Mouse (Mus musculus): Measurements from ENCODE around the gene Prps1l3. TPM values are rescaled to one million over a fixed set of nuclear protein-coding genes. Genes with fewer than 3 reads are reported as not detected.

Gene Prps1l3
- polyA plus RNA-seq (2015; fragmentation: Nextera tagmentation; extraction: Ambion mirVana) = 68.2 TPM in 2 replicates

GRCm38 (mm10) chr12:57230192-57230706 lies at the start of gene Prps1l3, which contains the start of gene Mipol1:
TSS of gene Prps1l3 (plus strand) at chr12:57230412.
TSS of gene Mipol1 (plus strand) at chr12:57230427.
- H3K4me1 ChIP-seq (replicated peaks; ENCODE audit: control insufficient read depth, insufficient read depth, low read length) = 0 out of 2 replicates have a peak, but pooled peaks cover 2% of the 10 kb centered on the region
- no peaks in the 10 kb centered on the region for H3K27me3 ChIP-seq (ENCODE audit: control insufficient read depth, insufficient read depth, low read depth, low read length)
- peak within 1 kb of the TSS; percentile 71 for H3K4me2 ChIP-seq (ENCODE audit: low read depth, low read length)
- peak; percentile 99 for ATAC-seq (ENCODE audit: low read depth)
- WGBS = 0% methylated on average over 56 of the region's 58 CpGs
- no peaks in the 10 kb centered on the region for H3K9me3 ChIP-seq (ENCODE audit: control insufficient read depth, low read length)
- peak within 1 kb of the TSS; percentile 92 for H3K9ac ChIP-seq (ENCODE audit: low read length)
- H3K36me3 ChIP-seq (ENCODE audit: control insufficient read depth, insufficient read depth, low read length) = no peaks in the 10 kb centered on the region
- peak within 1 kb of the TSS; percentile 93 for H3K27ac ChIP-seq (ENCODE audit: low read length)
- peak within 1 kb of the TSS; percentile 86 for H3K4me3 ChIP-seq (ENCODE audit: low read length)

GRCm38 (mm10) chr12:57184401-57185147 lies 45.6 kb upstream of the Prps1l3 start:
- whole genome bisulfite sequencing = 53% methylated on average over 2 of the region's 2 CpGs
- no peaks in the 10 kb centered on the region for H3K36me3 ChIP-seq (ENCODE audit: control insufficient read depth, insufficient read depth, low read length)
- no peaks in the 10 kb centered on the region for H3K27me3 ChIP-seq (ENCODE audit: control insufficient read depth, insufficient read depth, low read depth, low read length)
- H3K9ac ChIP-seq (ENCODE audit: low read length) = no peak overlapping the region
- H3K4me1 ChIP-seq (replicated peaks; ENCODE audit: control insufficient read depth, insufficient read depth, low read length) = 0 out of 2 replicates have a peak, but pooled peaks cover 4% of the 10 kb centered on the region
- no peak overlapping the region for H3K4me3 ChIP-seq (ENCODE audit: low read length)
- H3K9me3 ChIP-seq (ENCODE audit: control insufficient read depth, low read length) = no peaks in the 10 kb centered on the region
- ATAC-seq (ENCODE audit: low read depth) = no peak
- H3K4me2 ChIP-seq (ENCODE audit: low read depth, low read length) = no peak overlapping the region
- H3K27ac ChIP-seq (ENCODE audit: low read length) = no peak overlapping the region

GRCm38 (mm10) chr12:57185475-57185874 lies 44.7 kb upstream of the Prps1l3 start:
- Histone ChIP-seq H3K27me3 (ENCODE audit: control insufficient read depth, insufficient read depth, low read depth, low read length) (no peaks in the 10 kb centered on the region), H3K4me1 (replicated peaks; ENCODE audit: control insufficient read depth, insufficient read depth, low read length) (no peaks in the 10 kb centered on the region), H3K36me3 (ENCODE audit: control insufficient read depth, insufficient read depth, low read length) (no peaks in the 10 kb centered on the region), H3K4me3 (ENCODE audit: low read length) (no peak overlapping the region), H3K27ac (ENCODE audit: low read length) (no peak overlapping the region), H3K9me3 (ENCODE audit: control insufficient read depth, low read length) (no peaks in the 10 kb centered on the region), H3K4me2 (ENCODE audit: low read depth, low read length) (no peak overlapping the region), H3K9ac (ENCODE audit: low read length) (no peak overlapping the region)
- ATAC-seq (ENCODE audit: low read depth) = no peak
- 0% methylated on average over 1 of the region's 1 CpGs for WGBS

GRCm38 (mm10) chr12:57186126-57186525 lies 44.1 kb upstream of the Prps1l3 start:
- H3K4me3 ChIP-seq (ENCODE audit: low read length) = no peak overlapping the region
- H3K9ac ChIP-seq (ENCODE audit: low read length) = no peak overlapping the region
- H3K27ac ChIP-seq (ENCODE audit: low read length) = no peak overlapping the region
- WGBS = 53% methylated on average over 2 of the region's 2 CpGs
- no peaks in the 10 kb centered on the region for H3K27me3 ChIP-seq (ENCODE audit: control insufficient read depth, insufficient read depth, low read depth, low read length)
- H3K36me3 ChIP-seq (ENCODE audit: control insufficient read depth, insufficient read depth, low read length) = no peaks in the 10 kb centered on the region
- no peaks in the 10 kb centered on the region for H3K4me1 ChIP-seq (replicated peaks; ENCODE audit: control insufficient read depth, insufficient read depth, low read length)
- no peaks in the 10 kb centered on the region for H3K9me3 ChIP-seq (ENCODE audit: control insufficient read depth, low read length)
- no peak overlapping the region for H3K4me2 ChIP-seq (ENCODE audit: low read depth, low read length)
- ATAC-seq (ENCODE audit: low read depth) = no peak

GRCm38 (mm10) chr12:57187032-57187431 lies 43.2 kb upstream of the Prps1l3 start:
- H3K27me3 ChIP-seq (ENCODE audit: control insufficient read depth, insufficient read depth, low read depth, low read length) = no peaks in the 10 kb centered on the region
- H3K9me3 ChIP-seq (ENCODE audit: control insufficient read depth, low read length) = no peaks in the 10 kb centered on the region
- H3K4me3 ChIP-seq (ENCODE audit: low read length) = no peak overlapping the region
- ATAC-seq (ENCODE audit: low read depth) = no peak
- 72% methylated on average over 4 of the region's 4 CpGs for WGBS
- no peak overlapping the region for H3K27ac ChIP-seq (ENCODE audit: low read length)
- H3K36me3 ChIP-seq (ENCODE audit: control insufficient read depth, insufficient read depth, low read length) = no peaks in the 10 kb centered on the region
- no peak overlapping the region for H3K9ac ChIP-seq (ENCODE audit: low read length)
- no peak overlapping the region for H3K4me2 ChIP-seq (ENCODE audit: low read depth, low read length)
- H3K4me1 ChIP-seq (replicated peaks; ENCODE audit: control insufficient read depth, insufficient read depth, low read length) = no peaks in the 10 kb centered on the region

- H3K36me3 ChIP-seq (ENCODE audit: control insufficient read depth, insufficient read depth, low read length) = no peaks in the 10 kb centered on the region
- H3K9ac ChIP-seq (ENCODE audit: low read length) = no peak overlapping the region
- H3K4me3 ChIP-seq (ENCODE audit: low read length) = no peak overlapping the region
- H3K27ac ChIP-seq (ENCODE audit: low read length) = no peak overlapping the region
- no peaks in the 10 kb centered on the region for H3K9me3 ChIP-seq (ENCODE audit: control insufficient read depth, low read length)
- H3K27me3 ChIP-seq (ENCODE audit: control insufficient read depth, insufficient read depth, low read depth, low read length) = peaks cover 8% of the 10 kb centered on the region
- H3K4me1 ChIP-seq (replicated peaks; ENCODE audit: control insufficient read depth, insufficient read depth, low read length) = 0 out of 2 replicates have a peak, but pooled peaks cover 2% of the 10 kb centered on the region
- 17% methylated on average over 3 of the region's 3 CpGs for WGBS
- H3K4me2 ChIP-seq (ENCODE audit: low read depth, low read length) = no peak overlapping the region
- ATAC-seq (ENCODE audit: low read depth) = 0 out of 2 replicates have a peak, but pooled peaks have one; percentile 36
These were observed 35.6 kb upstream of the Prps1l3 start for GRCm38 (mm10) chr12:57194609-57195008.

- Histone ChIP-seq H3K9ac (ENCODE audit: low read length) (peak overlapping the region; percentile 68), H3K9me3 (ENCODE audit: control insufficient read depth, low read length) (no peaks in the 10 kb centered on the region), H3K4me3 (ENCODE audit: low read length) (peak overlapping the region; percentile 59), H3K27ac (ENCODE audit: low read length) (no peak overlapping the region), H3K36me3 (ENCODE audit: control insufficient read depth, insufficient read depth, low read length) (no peaks in the 10 kb centered on the region), H3K27me3 (ENCODE audit: control insufficient read depth, insufficient read depth, low read depth, low read length) (peaks cover 8% of the 10 kb centered on the region), H3K4me1 (replicated peaks; ENCODE audit: control insufficient read depth, insufficient read depth, low read length) (0 out of 2 replicates have a peak, but pooled peaks cover 2% of the 10 kb centered on the region), H3K4me2 (ENCODE audit: low read depth, low read length) (peak overlapping the region; percentile 91)
- 16% methylated on average over 8 of the region's 8 CpGs for WGBS
- no peak for ATAC-seq (ENCODE audit: low read depth)
These were observed 34.0 kb upstream of the Prps1l3 start for GRCm38 (mm10) chr12:57196286-57196607.

- Histone ChIP-seq H3K27ac (ENCODE audit: low read length) (no peak overlapping the region), H3K36me3 (ENCODE audit: control insufficient read depth, insufficient read depth, low read length) (no peaks in the 10 kb centered on the region), H3K9ac (ENCODE audit: low read length) (peak overlapping the region; percentile 68), H3K27me3 (ENCODE audit: control insufficient read depth, insufficient read depth, low read depth, low read length) (peaks cover 8% of the 10 kb centered on the region), H3K9me3 (ENCODE audit: control insufficient read depth, low read length) (no peaks in the 10 kb centered on the region), H3K4me2 (ENCODE audit: low read depth, low read length) (peak overlapping the region; percentile 91), H3K4me1 (replicated peaks; ENCODE audit: control insufficient read depth, insufficient read depth, low read length) (0 out of 2 replicates have a peak, but pooled peaks cover 2% of the 10 kb centered on the region), H3K4me3 (ENCODE audit: low read length) (peak overlapping the region; percentile 59)
- peak; percentile 60 for ATAC-seq (ENCODE audit: low read depth)
- WGBS = 1% methylated on average over 56 of the region's 59 CpGs
These were observed 33.4 kb upstream of the Prps1l3 start for GRCm38 (mm10) chr12:57196608-57197362.

Data from lung, embryonic 16.5 days (tissue).